Mouse (Mus musculus) stomach, embryonic 16.5 days (tissue): ENCODE data around the gene Casp6. TPM values are rescaled to one million over a fixed set of nuclear protein-coding genes. Genes with fewer than 3 reads are reported as not detected.

Experiments used
- ATAC-seq: fragments of 200-750 bp; cut with Nextera tagmentation; 2 replicates; pipeline ENCODE4 v1.8.0; 2017; ENCODE audit warnings: moderate number of reproducible peaks, moderate TSS enrichment; ENCODE audit not compliant: insufficient read depth, low FRiP score
- H3K27ac ChIP-seq: fragments of 300-500 bp; sonication (generic); 2 replicates; pipeline ENCODE4 v1.5.1; 2014; ENCODE audit warnings: low read length
- H3K27me3 ChIP-seq: fragments of 300-500 bp; sonication (generic); 2 replicates; pipeline ENCODE4 v1.6.1; 2014; ENCODE audit warnings: low read length, control low read depth, mixed read lengths; ENCODE audit not compliant: control insufficient read depth, insufficient read depth
- H3K36me3 ChIP-seq: fragments of 300-500 bp; sonication (generic); 2 replicates; pipeline ENCODE4 v1.6.1; 2014; ENCODE audit warnings: low read length; ENCODE audit not compliant: control insufficient read depth, insufficient read depth
- H3K4me1 ChIP-seq: fragments of 300-500 bp; sonication (generic); 2 replicates; pipeline ENCODE4 v1.6.1; 2014; ENCODE audit warnings: low read length, control low read depth, mixed read lengths; ENCODE audit not compliant: control insufficient read depth, insufficient read depth
- H3K4me2 ChIP-seq: fragments of 300-500 bp; sonication (generic); 2 replicates; pipeline ENCODE4 v1.6.1; 2014; ENCODE audit warnings: low read depth, low read length, mixed read lengths
- H3K4me3 ChIP-seq: fragments of 300-500 bp; sonication (generic); replicated peaks from 2 replicates; pipeline ENCODE4 v1.5.1; 2014; ENCODE audit warnings: mild to moderate bottlenecking, low read length
- H3K9ac ChIP-seq: fragments of 300-500 bp; sonication (generic); 2 replicates; pipeline ENCODE4 v1.6.1; 2014; ENCODE audit warnings: low read length
- H3K9me3 ChIP-seq: fragments of 300-500 bp; sonication (generic); replicated peaks from 2 replicates; pipeline ENCODE4 v1.6.1; 2016; ENCODE audit warnings: low read length, control low read depth; ENCODE audit not compliant: control insufficient read depth
- WGBS: fragments of 180-500 bp; shearing (Covaris S2); extraction: QIAGEN DNeasy Blood & Tissue Kit; methylation state at CpG from one replicate; pipeline ENCODE4 v1.1.7; 2014; 5-methylcytosine and 5-hydroxymethylcytosine counted together
- polyA plus RNA-seq: library from polyadenylated mRNA; unstranded; fragments of >200 nt; fragmentation: Nextera tagmentation; extraction: Ambion mirVana; gene quantifications from 2 replicates; pipeline ENCODE4 v1.2.1, GENCODE M21; 2015

Casp6 gene
- polyA plus RNA-seq, 1 experiment from 2014 or later: 107 TPM

- no peak for ATAC-seq
- 88% methylated on average over 4 of the region's 4 CpGs for WGBS
These were observed 52.1 kb downstream of the Casp6 start for GRCm38 (mm10) chr3:129953296-129953695.

DNA sequence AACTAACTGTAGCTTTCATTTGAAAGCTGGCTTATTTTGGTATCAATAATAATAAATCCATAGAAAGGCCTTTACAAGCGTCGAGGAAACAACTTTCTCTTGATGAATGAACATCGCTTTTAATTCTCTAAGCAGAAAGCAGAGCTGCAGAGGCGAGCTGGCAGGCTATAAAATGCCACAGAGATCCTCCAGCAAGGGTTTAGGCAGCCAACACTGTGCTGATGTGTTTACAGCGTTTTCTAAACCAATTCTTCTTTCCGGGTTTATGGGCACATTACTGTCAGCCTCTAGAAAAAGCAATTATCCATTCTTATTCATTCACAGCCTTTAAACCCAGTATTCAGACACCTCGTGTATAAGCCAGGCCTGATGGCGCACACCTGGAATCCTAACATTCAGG is 61.3 kb downstream of the Casp6 start:
- 47% methylated on average over 8 of the region's 8 CpGs for WGBS
- Histone ChIP-seq H3K36me3 (no peaks in the 10 kb centered on the region), H3K27ac (no peak overlapping the region), H3K4me2 (no peak overlapping the region), H3K4me1 (no peaks in the 10 kb centered on the region), H3K27me3 (no peaks in the 10 kb centered on the region), H3K4me3 (no peak overlapping the region), H3K9ac (no peak overlapping the region), H3K9me3 (no peaks in the 10 kb centered on the region)
- no peak for ATAC-seq

More at GRCm38 (mm10) chr3:129953296-129953695, 52.1 kb downstream of the Casp6 start:
- no peaks in the 10 kb centered on the region for H3K36me3 ChIP-seq
- H3K4me1 ChIP-seq: no peaks in the 10 kb centered on the region
- H3K9me3 ChIP-seq: no peaks in the 10 kb centered on the region
- H3K27me3 ChIP-seq: no peaks in the 10 kb centered on the region
- H3K4me3 ChIP-seq: no peak overlapping the region
- H3K4me2 ChIP-seq: no peak overlapping the region
- no peak overlapping the region for H3K27ac ChIP-seq
- no peak overlapping the region for H3K9ac ChIP-seq

Other genes starting within 250 kb of the Casp6 start
- 1.5 and 2.2 TPM in 2 replicates for gene Egf, start 146.1 kb upstream of the Casp6 start, polyA plus RNA-seq
- gene Lrit3, start 97.4 kb upstream of the Casp6 start, polyA plus RNA-seq: not detected in 2 replicates
- 0.16 TPM in 1 of 2 replicates, not detected in the other for gene Rrh, start 78.8 kb upstream of the Casp6 start, polyA plus RNA-seq
- 42.9 and 44.5 TPM in 2 replicates for gene Gar1, start 70.0 kb upstream of the Casp6 start, polyA plus RNA-seq
- 103 and 125 TPM in 2 replicates for gene Cfi, start 65.5 kb upstream of the Casp6 start, polyA plus RNA-seq
- 49.4 and 56.0 TPM in 2 replicates for gene Pla2g12a, start 22.8 kb upstream of the Casp6 start, polyA plus RNA-seq
- 6.0 and 6.1 TPM in 2 replicates for gene Mcub, start 68.8 kb downstream of the Casp6 start, polyA plus RNA-seq
- gene Sec24b, start 160.1 kb downstream of the Casp6 start, polyA plus RNA-seq: 28.2 and 29.7 TPM in 2 replicates
- 4.4 and 4.6 TPM in 2 replicates for gene Col25a1, start 230.1 kb downstream of the Casp6 start, polyA plus RNA-seq